Mouse (Mus musculus) cortical plate, adult 2 months (tissue): ENCODE measurements around the gene Adcy7.

Source experiments
- CTCF ChIP-seq: fragments of 200-500 bp; IDR thresholded peaks from 2 replicates; pipeline ENCODE4 v1.5.1; 2011; ENCODE audit warnings: mild to moderate bottlenecking, control low read depth, low read length; ENCODE audit not compliant: insufficient read depth; ENCODE audit errors: extremely low read depth
- POLR2A ChIP-seq: fragments of 200-500 bp; IDR thresholded peaks from 2 replicates; pipeline ENCODE4 v1.6.1; 2011; ENCODE audit warnings: mild to moderate bottlenecking, low read length, control low read depth; ENCODE audit not compliant: insufficient read depth; ENCODE audit errors: extremely low read depth

GRCm38 (mm10) chr8:88294977-88295376 lies 22.8 kb downstream of the Adcy7 start:
- TF ChIP-seq POLR2A = no peak
- TF ChIP-seq CTCF = no peak
